Mouse (Mus musculus) lung, embryonic 15.5 days (tissue): Measurements from ENCODE around the gene Vps37b. TPM values are rescaled to one million over a fixed set of nuclear protein-coding genes. Genes with fewer than 3 reads are reported as not detected.

ENCODE experiments used
- ATAC-seq: fragments of 200-750 bp; cut with Nextera tagmentation; 2 replicates; pipeline ENCODE4 v1.8.0; 2017; ENCODE audit warnings: moderate number of reproducible peaks, borderline replicate concordance; ENCODE audit not compliant: low FRiP score, low TSS enrichment; ENCODE audit errors: extremely low read depth
- H3K27ac ChIP-seq: fragments of 300-500 bp; sonication (generic); 2 replicates; pipeline ENCODE4 v1.5.1; 2015; ENCODE audit warnings: moderate library complexity, mild to moderate bottlenecking, inconsistent platforms
- H3K27me3 ChIP-seq: fragments of 300-500 bp; sonication (generic); 2 replicates; pipeline ENCODE4 v1.6.1; 2015; ENCODE audit warnings: inconsistent platforms
- H3K36me3 ChIP-seq: fragments of 300-500 bp; sonication (generic); 2 replicates; pipeline ENCODE4 v1.6.1; 2015; ENCODE audit warnings: inconsistent platforms
- H3K4me1 ChIP-seq: fragments of 300-500 bp; sonication (generic); 2 replicates; pipeline ENCODE4 v1.6.1; 2015; ENCODE audit warnings: inconsistent platforms
- H3K4me2 ChIP-seq: fragments of 300-500 bp; sonication (generic); 2 replicates; pipeline ENCODE4 v1.6.1; 2015; ENCODE audit warnings: inconsistent platforms, mild to moderate bottlenecking, moderate library complexity
- H3K4me3 ChIP-seq: fragments of 300-500 bp; sonication (generic); 2 replicates; pipeline ENCODE4 v1.5.1; 2015; ENCODE audit warnings: mild to moderate bottlenecking, inconsistent platforms
- H3K9ac ChIP-seq: fragments of 300-500 bp; sonication (generic); 2 replicates; pipeline ENCODE4 v1.6.1; 2015; ENCODE audit warnings: inconsistent platforms
- H3K9me3 ChIP-seq: fragments of 300-500 bp; sonication (generic); 2 replicates; pipeline ENCODE4 v1.6.1; 2016; ENCODE audit warnings: inconsistent platforms
- WGBS: fragments of 180-500 bp; shearing (Covaris S2); methylation state at CpG from one replicate; pipeline ENCODE4 v1.1.7; 2015; 5-methylcytosine and 5-hydroxymethylcytosine counted together
- polyA plus RNA-seq: library from polyadenylated mRNA; unstranded; fragments of >200 nt; fragmentation: Nextera tagmentation; extraction: Ambion mirVana; gene quantifications from 2 replicates; pipeline ENCODE4 v1.2.1, GENCODE M21; 2015

Gene Vps37b
- polyA plus RNA-seq, 1 experiment from 2014 or later = 41.3 TPM

DNA sequence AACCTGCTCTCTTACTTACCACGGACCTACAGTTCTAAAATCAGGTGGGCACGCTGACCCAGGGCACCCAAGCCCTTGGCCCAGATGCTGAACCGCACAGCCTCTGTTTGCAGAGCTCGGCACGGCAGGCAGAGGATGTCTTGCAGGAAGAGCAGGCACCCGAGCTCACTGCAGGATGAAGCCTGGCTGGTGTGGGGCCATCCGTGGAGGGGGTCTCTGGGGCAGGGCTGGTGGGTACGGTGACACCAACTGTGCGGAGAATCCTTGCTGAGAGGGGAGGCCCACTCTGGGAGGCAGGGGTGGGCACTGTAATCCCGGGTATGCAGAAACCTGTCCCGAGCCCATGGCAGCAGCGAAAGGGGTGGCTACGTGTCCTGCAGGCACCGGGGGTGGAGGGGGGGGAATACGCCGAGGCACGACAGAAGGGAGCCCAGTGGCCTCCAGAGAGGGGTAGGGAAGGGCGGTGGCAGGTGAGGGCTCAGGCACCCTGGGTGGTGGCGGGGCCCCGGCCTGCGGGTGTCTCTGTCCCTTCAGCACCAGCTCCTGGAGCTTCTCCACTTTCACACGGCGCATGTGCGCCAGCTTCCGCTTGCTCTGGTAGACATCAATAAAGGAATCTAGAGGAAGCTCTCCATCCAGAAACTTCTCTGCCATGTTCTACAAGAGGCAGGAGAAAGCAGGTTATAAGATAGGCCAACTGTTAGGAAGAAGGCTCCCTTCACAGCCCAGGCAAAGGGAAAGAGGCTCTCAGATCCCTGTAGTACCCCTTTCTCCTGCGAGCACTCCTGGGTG, 25.8 kb downstream of the Vps37b start:
- Histone ChIP-seq H3K27me3 (no peaks in the 10 kb centered on the region), H3K4me1 (peaks cover 13% of the 10 kb centered on the region), H3K9me3 (no peaks in the 10 kb centered on the region), H3K4me2 (no peak overlapping the region), H3K27ac (no peak overlapping the region), H3K4me3 (no peak overlapping the region), H3K9ac (no peak overlapping the region), H3K36me3 (peaks cover 61% of the 10 kb centered on the region)
- ATAC-seq = no peak
- 81% methylated on average over 26 of the region's 26 CpGs for WGBS

DNA sequence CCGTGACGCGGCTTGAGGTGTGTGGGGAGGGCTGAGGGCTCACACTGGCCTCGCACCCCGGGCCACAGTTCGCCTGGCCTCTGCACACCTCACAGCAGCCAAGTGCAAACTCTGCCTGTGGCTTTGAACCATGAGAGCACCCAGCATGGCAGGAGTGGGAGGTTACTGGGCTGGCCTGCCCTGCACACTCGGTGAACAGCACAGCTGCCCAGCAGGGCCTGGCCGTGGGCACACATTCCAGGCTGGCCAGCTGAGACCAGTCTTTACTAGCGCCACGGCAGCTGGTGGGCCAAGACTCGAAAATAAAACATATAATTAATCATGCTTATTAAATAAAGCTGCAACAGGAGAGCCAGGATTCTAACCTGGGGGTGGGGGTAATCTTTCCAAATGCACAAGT, 26.5 kb downstream of the Vps37b start:
- WGBS = 72% methylated on average over 11 of the region's 11 CpGs
- no peaks in the 10 kb centered on the region for H3K9me3 ChIP-seq

DNA sequence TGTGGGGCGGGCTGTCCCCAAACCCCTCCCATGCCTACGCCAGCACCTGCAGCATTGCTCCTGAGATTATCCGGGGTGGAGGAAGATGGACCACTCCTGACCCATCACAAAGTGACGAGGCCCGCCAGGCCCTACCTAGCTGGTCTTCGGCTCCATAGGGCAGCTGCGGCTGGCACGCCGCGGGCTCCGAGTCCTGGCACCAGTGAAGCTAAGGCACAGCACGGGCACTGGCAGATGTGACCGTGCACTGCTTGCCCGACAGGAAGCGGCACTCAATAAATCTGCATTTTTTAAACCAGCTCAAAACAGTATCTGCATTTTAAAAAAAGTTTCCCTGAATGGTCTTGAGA, 26.9 kb downstream of the Vps37b start:
- ATAC-seq = no peak
- H3K9ac ChIP-seq = no peak overlapping the region
- no peaks in the 10 kb centered on the region for H3K9me3 ChIP-seq
- H3K4me3 ChIP-seq = no peak overlapping the region
- 87% methylated on average over 15 of the region's 15 CpGs for WGBS
- no peaks in the 10 kb centered on the region for H3K27me3 ChIP-seq
- peaks cover 58% of the 10 kb centered on the region for H3K36me3 ChIP-seq
- peaks cover 2% of the 10 kb centered on the region for H3K4me1 ChIP-seq
- no peak overlapping the region for H3K4me2 ChIP-seq
- H3K27ac ChIP-seq = no peak overlapping the region

More for the DNA sequence above, 26.5 kb downstream of the Vps37b start:
- ATAC-seq = no peak
- Histone ChIP-seq H3K9ac (no peak overlapping the region), H3K4me1 (peaks cover 6% of the 10 kb centered on the region), H3K27me3 (no peaks in the 10 kb centered on the region), H3K4me2 (no peak overlapping the region), H3K27ac (no peak overlapping the region), H3K36me3 (peaks cover 61% of the 10 kb centered on the region), H3K4me3 (no peak overlapping the region)

DNA sequence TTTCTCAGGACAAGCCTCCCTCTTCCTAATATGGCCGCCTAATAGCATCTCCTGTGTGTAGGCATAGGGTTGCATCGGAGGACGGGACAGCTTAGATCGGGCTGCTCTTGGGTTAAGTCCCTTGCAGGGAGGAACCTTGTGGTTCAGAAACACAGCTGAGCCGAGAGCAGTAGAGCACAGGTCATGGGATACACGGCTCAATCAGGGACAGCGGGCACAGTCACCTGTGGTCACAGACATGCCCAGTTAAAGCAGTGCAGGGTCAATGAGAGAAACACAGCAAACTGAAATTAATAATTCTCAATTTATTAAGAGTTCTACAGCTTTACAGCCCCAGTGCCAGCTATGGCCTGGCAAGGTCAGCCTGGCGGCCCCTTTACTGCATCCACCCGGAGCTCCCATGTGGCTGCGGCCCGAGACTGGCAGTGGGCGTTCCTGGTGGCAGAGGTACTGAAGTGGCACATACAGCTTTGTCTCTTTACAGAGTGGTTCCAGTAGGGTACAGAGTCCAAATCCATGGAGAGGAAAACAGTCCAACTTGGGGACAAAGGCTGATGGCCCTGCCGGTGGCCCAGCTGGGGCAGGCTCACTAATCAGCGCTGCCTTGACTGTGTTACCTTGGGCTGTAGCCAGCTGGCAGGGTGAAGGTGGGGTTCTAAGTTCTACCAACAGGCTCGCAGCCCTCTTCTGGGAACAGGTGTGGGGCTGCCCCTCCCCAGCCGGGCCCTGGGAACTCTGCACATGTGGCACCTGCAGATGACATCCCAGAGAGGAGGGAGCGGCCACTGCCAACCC, 27.5 kb downstream of the Vps37b start:
- Histone ChIP-seq H3K4me2 (no peak overlapping the region), H3K27me3 (no peaks in the 10 kb centered on the region), H3K9ac (no peak overlapping the region), H3K4me3 (no peak overlapping the region), H3K27ac (no peak overlapping the region), H3K36me3 (peaks cover 53% of the 10 kb centered on the region), H3K4me1 (no peaks in the 10 kb centered on the region), H3K9me3 (no peaks in the 10 kb centered on the region)
- ATAC-seq = no peak
- 90% methylated on average over 17 of the region's 17 CpGs for WGBS

DNA sequence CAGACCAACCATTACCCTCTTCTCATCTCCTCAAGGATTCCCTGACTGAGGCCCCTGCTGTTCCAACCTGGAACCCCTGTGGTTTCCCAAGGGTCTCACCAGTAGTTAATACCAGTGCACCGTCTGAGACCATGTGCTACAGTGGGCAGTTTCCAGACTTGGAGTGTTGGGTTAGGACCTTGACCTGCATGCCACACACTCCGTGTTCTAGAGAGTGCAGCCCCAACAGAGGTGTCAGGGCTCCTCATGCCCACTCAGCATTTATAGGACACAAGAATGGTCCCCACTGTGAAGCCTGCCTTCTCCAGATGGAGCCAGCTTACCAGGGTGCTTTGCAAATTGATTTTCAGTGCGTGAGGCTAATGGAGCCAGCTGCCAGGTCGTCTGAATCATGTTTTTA, 28.7 kb downstream of the Vps37b start:
- Histone ChIP-seq H3K9ac (no peak overlapping the region), H3K27ac (no peak overlapping the region), H3K36me3 (peaks cover 41% of the 10 kb centered on the region), H3K27me3 (no peaks in the 10 kb centered on the region), H3K9me3 (no peaks in the 10 kb centered on the region), H3K4me1 (no peaks in the 10 kb centered on the region), H3K4me3 (no peak overlapping the region), H3K4me2 (no peak overlapping the region)
- 69% methylated on average over 4 of the region's 4 CpGs for WGBS
- ATAC-seq = no peak

DNA sequence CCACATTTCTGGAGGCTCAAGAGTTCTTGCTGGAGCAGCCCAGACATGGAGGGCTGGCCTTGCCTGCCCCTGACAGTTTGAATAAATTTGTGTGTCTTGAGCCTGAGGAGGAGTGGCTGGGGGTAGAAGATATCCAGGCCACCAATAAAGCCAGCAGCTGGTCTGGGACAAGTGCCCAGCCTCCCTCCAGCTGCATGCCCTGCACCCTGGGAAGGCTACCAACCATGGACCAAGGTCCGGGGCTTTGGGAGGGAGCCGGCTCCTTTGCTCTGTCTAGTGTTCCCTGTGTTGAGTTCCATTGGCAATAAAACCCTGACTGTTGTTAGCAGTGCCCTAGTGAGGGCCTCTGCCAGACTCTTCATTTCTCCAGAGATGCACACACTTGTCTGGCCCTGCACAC, 29.2 kb downstream of the Vps37b start:
- no peak overlapping the region for H3K4me3 ChIP-seq
- no peak for ATAC-seq
- H3K27ac ChIP-seq = no peak overlapping the region
- no peak overlapping the region for H3K9ac ChIP-seq
- H3K4me1 ChIP-seq = no peaks in the 10 kb centered on the region
- peaks cover 36% of the 10 kb centered on the region for H3K36me3 ChIP-seq
- H3K27me3 ChIP-seq = no peaks in the 10 kb centered on the region
- 79% methylated on average over 2 of the region's 2 CpGs for WGBS
- no peak overlapping the region for H3K4me2 ChIP-seq
- H3K9me3 ChIP-seq = no peaks in the 10 kb centered on the region

DNA sequence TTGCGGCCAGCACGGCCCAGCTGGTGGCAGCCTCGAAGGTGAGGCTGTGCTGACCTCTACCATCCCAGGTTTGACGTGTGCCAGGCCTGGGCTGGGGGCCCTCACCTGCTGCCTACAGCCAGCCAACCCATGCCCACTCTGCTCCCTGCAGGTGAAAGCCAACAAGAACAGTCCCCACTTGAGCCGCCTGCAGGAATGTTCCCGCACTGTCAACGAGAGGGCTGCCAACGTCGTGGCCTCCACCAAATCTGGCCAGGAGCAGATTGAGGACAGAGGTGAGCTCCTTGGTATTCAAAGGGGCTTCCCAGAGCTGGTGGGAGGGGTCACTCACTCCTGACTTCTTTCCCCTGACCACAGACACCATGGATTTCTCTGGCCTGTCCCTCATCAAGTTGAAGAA, 30.8 kb downstream of the Vps37b start:
- H3K9ac ChIP-seq = no peak overlapping the region

DNA sequence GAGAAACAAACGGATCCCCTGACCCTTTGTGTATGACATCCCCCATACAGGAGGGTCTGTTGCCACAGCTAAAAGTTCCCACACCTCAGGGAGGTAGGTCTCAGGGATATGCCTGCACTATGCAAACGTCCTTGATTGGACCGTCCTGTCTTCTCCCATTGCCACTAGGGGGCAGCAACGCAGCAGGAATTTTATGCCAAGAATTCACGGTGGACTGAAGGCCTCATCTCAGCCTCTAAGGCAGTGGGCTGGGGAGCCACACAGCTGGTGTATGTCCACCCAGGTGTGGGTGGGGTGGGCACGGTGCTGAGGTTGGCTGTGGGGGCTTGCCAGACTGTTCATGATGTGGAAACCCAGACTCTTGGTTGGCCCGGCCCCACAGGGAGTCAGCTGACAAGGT, 31.2 kb downstream of the Vps37b start:
- H3K4me2 ChIP-seq = no peak overlapping the region
- no peak overlapping the region for H3K9ac ChIP-seq
- H3K9me3 ChIP-seq = no peaks in the 10 kb centered on the region
- ATAC-seq = peak; percentile 48
- peaks cover 15% of the 10 kb centered on the region for H3K36me3 ChIP-seq
- no peaks in the 10 kb centered on the region for H3K4me1 ChIP-seq
- no peak overlapping the region for H3K4me3 ChIP-seq
- no peak overlapping the region for H3K27ac ChIP-seq
- no peaks in the 10 kb centered on the region for H3K27me3 ChIP-seq
- 7% methylated on average over 7 of the region's 7 CpGs for WGBS

More for the DNA sequence above, 30.8 kb downstream of the Vps37b start:
- Histone ChIP-seq H3K4me3 (no peak overlapping the region), H3K27me3 (no peaks in the 10 kb centered on the region), H3K4me1 (no peaks in the 10 kb centered on the region), H3K27ac (no peak overlapping the region), H3K36me3 (peaks cover 20% of the 10 kb centered on the region), H3K9me3 (no peaks in the 10 kb centered on the region), H3K4me2 (no peak overlapping the region)
- 45% methylated on average over 9 of the region's 9 CpGs for WGBS
- no peak for ATAC-seq

DNA sequence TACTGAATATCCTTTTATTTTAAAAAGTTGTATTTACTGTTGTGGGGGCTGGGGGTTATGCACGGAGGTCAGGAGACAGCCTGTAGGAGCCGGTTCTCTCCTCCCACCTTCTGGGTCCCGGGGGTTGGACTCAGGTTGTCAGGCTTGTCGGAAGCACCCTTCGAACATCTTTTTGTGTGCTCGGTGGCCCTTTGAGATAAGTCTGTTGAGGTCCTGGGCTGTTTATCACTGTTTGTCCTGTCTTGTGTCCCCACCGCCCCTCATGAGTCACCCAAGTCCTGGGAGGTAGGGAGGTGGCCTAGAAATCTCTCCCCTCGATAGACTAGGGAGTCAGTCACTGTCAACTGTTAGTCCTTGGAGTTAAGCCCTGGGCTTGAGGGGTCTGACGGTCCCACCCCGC, 33.7 kb downstream of the Vps37b start:
- Histone ChIP-seq H3K4me2 (no peak overlapping the region), H3K36me3 (no peaks in the 10 kb centered on the region), H3K9ac (no peak overlapping the region), H3K4me1 (no peaks in the 10 kb centered on the region), H3K9me3 (no peaks in the 10 kb centered on the region), H3K27ac (no peak overlapping the region), H3K4me3 (no peak overlapping the region), H3K27me3 (no peaks in the 10 kb centered on the region)
- no peak for ATAC-seq
- WGBS = 56% methylated on average over 10 of the region's 10 CpGs

DNA sequence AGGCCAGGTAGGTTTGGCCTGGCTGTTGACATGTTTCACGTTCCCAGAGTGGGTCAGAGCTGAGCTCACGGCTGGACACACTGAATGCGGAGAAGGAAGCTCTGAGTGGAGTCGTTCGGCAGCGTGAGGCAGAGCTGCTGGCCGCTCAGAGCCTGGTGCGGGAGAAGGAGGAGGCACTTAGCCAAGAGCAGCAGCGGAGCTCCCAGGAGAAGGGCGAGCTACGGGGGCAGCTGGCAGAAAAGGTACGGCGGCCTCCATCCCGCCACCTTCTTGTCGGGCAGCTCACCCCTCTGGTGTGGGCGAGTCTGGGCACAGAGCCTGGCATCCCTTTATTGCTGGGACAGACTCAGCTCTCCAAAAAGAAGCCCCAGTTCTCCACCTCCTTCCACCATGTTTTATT, 34.3 kb downstream of the Vps37b start:
- no peak overlapping the region for H3K4me2 ChIP-seq
- no peak for ATAC-seq
- H3K36me3 ChIP-seq = no peaks in the 10 kb centered on the region
- H3K27me3 ChIP-seq = no peaks in the 10 kb centered on the region
- H3K9ac ChIP-seq = no peak overlapping the region
- no peaks in the 10 kb centered on the region for H3K4me1 ChIP-seq
- no peak overlapping the region for H3K4me3 ChIP-seq
- WGBS = 72% methylated on average over 16 of the region's 16 CpGs
- no peaks in the 10 kb centered on the region for H3K9me3 ChIP-seq
- H3K27ac ChIP-seq = no peak overlapping the region

DNA sequence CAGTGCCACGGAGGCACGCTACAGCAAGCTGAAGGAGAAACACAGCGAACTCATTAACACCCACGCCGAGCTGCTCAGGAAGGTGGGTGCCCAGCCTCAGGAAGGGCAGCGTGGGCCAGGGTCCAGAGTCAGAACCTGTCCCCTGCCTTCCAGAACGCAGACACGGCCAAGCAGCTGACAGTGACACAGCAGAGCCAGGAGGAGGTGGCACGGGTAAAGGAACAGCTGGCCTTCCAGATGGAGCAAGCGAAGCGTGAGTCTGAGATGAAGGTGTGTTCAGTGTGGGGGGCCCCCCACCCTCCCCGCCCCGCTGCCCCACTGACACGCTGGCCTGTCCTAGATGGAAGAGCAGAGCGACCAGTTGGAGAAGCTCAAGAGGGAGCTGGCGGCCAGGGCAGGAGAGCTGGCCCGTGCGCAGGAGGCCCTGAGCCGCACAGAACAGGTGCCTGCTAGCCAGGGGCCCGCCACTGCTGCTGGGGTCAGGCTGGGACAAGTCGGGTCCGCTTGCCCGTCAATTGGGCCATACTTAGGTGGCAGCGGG, 34.8 kb downstream of the Vps37b start:
- no peak overlapping the region for H3K4me2 ChIP-seq
- H3K27ac ChIP-seq = no peak overlapping the region
- H3K4me3 ChIP-seq = no peak overlapping the region
- H3K36me3 ChIP-seq = no peaks in the 10 kb centered on the region
- H3K9me3 ChIP-seq = no peaks in the 10 kb centered on the region
- H3K27me3 ChIP-seq = no peaks in the 10 kb centered on the region
- H3K4me1 ChIP-seq = peaks cover 5% of the 10 kb centered on the region
- no peak overlapping the region for H3K9ac ChIP-seq
- WGBS = 82% methylated on average over 24 of the region's 24 CpGs
- ATAC-seq = no peak

DNA sequence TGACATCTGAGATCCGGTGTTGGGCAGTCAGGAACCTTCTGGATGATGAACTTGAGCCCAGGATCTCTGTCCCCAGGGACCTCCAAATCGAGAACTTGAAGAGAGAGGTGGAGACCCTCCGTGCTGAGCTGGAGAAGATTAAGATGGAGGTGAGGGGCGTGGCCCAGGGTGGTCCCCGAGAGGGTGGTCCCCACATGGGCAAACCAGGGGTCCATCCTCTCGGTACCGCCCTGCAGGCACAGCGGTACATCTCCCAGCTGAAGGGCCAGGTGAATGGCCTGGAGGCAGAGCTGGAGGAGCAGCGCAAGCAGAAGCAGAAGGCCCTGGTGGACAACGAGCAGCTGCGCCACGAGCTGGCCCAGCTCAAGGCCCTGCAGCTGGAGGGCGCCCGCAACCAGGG, 35.4 kb downstream of the Vps37b start:
- Histone ChIP-seq H3K27me3 (no peaks in the 10 kb centered on the region), H3K27ac (no peak overlapping the region), H3K4me1 (peaks cover 7% of the 10 kb centered on the region), H3K4me3 (no peak overlapping the region), H3K4me2 (no peak overlapping the region), H3K9ac (no peak overlapping the region), H3K9me3 (no peaks in the 10 kb centered on the region), H3K36me3 (no peaks in the 10 kb centered on the region)
- no peak for ATAC-seq
- WGBS = 83% methylated on average over 14 of the region's 14 CpGs
